Mouse (Mus musculus) ovary, adult 18-20 months (tissue): ENCODE data around the gene Gm20715.
"Not testable (repeated sequence)": the region's sequence is repeated elsewhere in the genome, so short reads cannot be mapped to it uniquely, and the experiment has no call there.

Experiments used
- DNase-seq: peaks from one replicate; pipeline ENCODE4 v3.0.0; 2022; ENCODE audit warnings: low spot score, mixed read lengths

Gm20715 gene

DNA sequence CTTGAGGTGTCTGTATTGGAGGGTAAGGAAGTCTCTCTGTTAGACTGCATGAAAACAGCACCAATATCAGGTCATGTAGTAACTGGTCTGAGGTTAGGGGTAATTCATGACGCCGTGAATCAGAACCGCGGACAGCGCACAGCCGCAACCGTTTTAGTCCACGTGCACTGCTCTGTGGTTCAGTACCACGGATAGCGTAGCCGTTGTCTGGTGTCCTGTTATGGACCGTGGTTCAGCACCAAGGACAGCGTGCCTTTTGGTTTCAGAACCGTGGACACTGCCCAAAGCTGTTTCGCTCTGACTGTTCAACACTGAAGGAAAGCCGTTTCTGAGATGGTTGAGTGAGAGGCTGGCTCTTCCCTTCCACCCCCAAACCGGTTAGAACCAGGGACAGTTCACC is at the start of gene Gm20715:
TSS of gene Gm20715 (plus strand) at position 235 of the 400 bp plus-strand sequence.
- peak; percentile 85 for DNase-seq

DNA sequence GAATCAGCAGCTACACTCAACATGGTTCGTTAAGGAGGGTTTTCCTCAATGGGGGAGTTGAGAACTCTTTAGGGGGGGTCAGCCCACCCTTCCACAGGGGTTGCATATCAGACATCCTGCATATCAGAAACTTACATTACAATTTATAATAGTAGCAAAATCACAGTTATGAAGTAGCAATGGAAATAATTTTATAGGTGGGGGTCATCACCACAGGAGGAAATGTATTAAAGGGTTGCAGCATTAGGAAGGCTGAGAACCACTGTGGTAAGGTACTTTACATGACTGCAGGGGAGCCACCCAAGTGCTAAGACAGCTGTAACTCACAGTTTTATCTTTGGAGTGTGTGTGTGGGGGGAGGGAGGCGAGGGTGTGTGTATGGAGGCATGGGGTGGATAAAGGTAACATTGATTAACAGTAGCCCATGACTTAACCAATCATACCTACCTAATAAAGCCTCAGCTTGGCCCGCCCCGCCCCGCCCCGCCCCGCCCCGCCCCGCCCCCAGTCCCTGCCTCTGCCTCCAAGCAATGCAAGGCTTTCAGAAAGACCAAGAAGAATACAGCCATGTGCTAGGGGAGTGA is 49.5 kb upstream of the Gm20715 start:
- DNase-seq, result no peak

DNA sequence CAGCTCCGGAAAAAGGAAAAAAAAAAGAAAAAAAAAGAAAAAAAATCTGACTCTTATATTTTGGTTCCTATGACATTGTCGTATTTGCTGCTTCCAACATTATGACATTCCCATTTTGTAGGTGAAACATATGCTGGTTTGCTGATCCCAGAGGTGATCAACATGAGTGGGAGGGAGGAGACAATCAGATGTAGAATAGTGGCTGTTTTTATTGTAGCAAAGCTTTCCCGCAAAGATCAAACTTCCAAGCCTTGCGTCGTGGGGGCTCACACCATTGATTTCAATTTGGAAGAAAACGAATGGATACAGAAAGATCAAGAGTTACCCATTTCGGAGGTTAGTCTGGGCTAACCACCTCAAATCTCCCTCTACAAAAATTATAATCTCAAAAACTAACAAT is 48.3 kb upstream of the Gm20715 start:
- no peak for DNase-seq

DNA sequence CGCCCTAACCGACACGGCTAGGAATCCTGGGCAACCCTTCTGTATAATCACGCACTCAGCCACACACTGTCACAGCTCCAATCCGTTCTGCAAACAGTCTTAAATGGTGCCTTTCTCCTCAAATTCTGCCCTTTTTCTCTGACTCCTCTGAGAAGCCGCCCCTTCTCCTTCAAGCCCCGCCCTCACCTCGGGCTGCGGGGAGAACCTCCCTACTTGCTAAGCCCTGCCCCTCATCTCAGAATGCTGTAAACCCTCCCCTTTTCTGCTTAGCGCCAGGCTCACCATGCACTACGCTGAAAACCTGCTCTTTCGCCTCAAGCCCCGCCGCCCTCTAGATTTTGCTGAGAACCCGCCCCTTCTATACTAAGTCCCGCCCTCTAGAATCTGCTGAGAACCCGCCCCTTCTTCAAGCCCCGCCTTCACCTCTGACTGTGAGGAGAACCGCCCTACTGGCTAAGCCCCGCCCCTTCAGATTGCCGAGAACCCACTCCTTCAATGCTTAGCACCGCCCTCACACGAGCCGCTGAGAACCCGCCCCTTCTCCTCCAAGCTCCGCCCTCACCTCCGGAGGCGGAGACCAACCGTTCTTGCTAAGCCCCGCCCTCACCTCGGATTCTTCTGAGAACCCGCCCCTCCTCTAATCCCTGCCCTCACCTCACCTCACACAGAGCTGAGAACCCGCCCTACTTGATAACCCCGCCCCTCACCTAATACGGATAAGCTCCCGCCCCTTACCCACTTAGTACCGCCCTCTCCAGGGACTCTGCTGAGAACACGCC is 47.6 kb upstream of the Gm20715 start:
- DNase-seq, result peak; percentile 99

DNA sequence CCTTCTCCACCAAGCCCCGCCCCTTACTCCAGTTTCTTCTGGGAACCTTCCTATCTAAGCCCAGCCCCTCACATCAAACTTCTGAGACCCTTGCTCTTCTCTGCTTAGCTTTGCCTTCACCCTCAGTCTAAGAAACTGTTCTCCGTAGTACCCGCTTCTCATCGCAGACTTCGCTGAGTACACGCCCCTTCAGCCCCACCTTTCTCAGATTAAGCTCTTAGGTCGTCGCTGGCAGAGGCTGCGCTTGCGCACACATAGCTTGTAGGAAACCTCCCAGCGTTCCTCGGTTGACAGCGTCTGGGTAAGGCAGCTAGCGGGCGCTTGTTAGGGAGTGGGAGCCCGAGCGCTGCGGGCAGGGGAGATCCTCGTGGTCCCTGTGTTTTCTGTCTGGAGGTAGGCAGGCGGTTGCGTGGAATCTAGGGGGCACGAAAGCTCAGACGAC is 47.0 kb upstream of the Gm20715 start, which contains the start of gene Zfp78:
TSS of gene Zfp78 (plus strand) at position 234 of the 442 bp plus-strand sequence.
- DNase-seq, result peak; percentile 83

DNA sequence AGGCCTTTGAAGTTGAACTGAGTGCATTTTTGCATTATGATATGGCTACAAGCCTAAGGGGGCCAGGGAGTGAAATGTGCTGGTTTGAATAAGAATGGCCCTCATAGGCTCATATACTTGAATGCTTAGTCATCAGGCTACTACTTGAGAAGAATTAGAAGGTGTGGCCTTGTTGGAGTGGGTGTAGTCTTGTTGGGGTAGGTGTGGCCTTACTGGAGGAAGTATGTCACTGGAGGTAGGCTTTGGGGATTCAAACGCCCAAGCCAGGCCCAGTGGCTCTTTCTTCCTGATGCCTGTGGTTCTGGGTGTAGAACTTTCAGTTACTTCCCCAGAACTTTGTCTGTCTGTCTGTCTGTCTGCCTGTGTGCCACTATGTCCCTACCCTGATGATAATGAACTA is 45.3 kb upstream of the Gm20715 start:
- DNase-seq, result no peak

DNA sequence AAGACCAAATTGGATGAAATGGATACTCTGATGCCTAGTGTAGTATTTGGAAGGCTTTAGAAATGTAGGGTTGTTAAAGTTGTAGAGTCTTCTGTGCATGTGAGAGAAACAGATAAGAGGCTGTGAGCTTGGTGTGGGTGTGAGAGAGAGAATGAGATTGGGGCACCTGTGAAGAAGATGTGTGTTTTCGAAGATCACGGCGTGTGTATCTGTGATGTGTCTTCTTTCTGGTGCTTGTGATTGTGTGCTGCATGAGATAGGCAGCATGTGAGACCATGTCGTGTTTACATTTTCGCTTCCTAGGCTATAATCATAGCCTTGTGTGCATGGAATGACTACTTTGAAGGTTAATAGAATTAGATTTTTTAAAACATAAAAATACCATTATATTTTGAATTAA is 42.9 kb upstream of the Gm20715 start:
- no peak for DNase-seq

DNA sequence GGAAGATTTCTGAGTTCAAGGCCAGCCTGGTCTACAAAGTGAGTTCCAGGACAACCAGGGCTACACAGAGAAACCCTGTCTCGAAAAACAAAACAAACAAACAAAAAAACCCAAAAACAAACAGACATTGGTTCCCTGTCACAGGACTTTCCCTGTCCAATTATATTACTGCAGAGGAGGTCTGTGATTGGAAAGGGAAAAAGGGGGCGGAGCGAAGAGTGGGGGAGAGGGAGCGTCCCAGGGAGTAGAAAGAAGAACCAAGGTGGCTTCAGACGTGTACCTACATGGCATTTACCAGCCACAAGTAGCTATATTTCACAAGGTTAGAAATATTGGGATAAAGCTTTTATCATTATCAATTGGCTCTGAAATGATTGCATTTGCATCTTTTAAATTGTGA is 41.9 kb upstream of the Gm20715 start:
- DNase-seq, result not testable (repeated sequence)

DNA sequence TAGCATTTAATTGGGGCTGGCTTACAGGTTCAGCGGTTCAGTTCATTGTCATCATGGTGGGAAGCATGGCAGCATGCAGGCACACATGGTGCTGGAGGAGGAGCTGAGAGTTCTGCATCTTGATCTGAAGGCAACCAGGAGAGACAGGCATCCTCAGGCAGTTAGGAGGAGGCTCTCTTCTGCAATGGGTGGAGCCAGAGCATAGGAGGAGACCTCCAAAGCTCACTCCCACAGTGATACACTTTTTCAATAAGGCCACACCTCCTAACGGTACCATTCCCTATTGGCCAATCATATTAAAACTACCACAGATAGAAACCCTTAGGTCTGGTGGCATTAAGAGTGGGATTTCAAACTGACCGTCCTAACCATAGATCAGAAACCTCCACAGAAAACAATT is 40.6 kb upstream of the Gm20715 start:
- DNase-seq, result no peak

DNA sequence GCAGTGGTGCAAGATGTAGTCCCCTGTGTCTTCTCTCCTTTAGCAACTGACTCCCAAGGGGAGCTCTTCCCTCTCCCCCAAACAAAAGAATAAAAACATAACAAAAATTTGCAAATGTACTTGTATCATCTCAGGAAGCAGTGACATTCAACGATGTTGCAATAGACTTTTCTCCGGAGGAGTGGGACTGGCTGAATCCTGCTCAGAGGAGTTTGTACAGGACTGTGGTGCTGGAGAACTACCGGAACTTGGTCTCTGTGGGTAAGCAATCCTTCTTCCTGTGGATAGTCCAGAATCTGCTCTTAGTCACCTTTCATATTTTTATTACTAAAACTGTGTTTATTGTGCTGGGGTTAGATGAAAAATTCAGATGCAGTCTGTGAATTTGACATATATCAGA is 37.1 kb upstream of the Gm20715 start:
- DNase-seq, result no peak

DNA sequence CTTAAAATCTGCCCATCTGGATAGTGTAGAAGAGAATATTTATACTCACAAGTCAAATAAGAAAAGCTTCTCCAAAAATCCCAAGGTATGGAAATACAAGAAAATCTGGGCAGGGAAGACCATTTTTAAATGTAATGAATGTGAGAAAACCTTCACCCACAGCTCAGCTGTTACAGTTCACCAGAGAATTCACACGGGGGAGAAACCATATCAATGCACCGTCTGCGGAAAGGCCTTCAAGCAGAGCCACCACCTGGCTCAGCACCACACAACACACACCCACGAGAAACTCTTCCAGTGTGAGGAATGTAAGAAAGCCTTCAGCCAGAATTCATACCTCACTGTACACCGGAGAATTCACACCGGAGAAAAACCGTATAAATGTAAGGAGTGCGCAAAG is 31.6 kb upstream of the Gm20715 start:
- DNase-seq, result no peak

DNA sequence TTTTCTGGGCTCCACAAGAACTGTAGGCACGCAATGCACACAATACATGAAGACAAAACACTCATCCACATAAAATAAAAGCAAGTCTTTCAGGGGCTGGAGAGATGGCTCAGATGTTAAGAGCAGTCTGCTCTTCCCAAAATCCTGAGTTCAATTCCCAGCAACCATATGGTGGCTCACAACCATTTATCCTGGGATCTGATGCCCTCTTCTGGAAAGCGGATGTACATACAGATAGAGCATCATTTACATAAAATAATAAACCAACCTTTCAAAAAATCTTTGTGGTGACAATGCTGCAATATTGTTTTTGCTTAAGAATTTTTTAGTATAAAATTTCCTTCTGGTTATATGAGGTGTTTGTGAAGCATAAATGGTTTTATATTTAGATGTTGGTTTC is 28.6 kb upstream of the Gm20715 start:
- no peak for DNase-seq

DNA sequence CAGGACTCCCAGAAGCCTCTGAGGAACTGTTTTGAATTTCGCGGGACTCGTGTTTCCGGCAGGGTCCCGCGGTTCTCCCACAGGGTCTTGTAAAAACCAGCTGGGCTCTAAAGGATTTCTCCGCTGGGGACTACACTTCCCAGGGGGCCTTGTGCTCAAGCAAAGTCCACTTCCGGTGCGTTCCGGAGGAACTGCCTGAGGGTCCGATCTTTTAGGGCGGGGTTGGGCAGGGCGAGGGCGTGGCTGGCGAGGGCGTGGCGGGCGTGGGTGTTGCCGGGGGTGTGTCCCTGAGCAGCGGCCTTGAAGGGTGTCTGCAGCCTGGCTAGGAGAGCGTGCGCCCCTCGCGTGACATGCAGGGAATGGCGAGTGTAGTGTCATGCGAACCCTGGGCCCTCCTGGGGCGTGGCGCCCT is 27.0 kb upstream of the Gm20715 start, which contains the start of gene Zfp28:
TSS of gene Zfp28 (plus strand) at position 252 of the 412 bp plus-strand sequence.
- DNase-seq, result peak; percentile 95

DNA sequence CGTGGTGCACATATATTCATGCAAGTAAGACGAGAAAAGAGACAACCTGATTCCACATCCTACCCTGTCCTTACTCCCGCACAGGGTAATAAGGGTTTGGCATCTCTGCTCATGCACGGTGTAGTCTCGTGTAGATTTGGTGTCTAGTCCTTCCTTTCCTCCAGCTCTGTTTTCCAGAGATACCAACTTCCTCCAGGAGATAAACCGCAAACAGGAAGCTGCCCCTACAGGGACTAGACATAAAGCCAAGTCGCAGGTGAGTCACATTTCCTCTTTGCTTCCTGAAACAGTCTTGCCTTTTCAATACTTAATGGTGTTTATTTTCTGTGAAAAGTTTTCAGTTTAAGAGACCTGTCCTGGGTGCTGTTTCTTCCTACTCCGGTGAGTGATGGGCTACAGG is 26.1 kb upstream of the Gm20715 start:
- no peak for DNase-seq

DNA sequence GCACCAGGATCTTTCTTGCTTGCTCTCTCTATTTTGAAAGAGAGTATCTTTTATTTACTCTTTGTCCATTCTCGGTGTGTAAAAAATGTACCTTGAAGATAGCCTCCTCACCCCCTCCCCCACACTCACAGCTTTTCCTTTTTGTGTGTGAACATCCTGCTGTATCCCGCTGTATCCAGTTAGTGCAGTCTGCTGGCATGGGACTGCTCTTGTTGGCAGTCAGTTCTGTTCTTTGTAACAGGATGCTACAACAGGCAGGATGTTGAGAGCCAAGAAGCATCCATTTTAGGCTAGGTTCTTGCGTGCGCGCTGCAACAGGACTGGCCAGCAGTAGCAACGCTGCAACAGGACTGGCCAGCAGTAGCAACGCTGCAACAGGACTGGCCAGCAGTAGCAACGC is 23.1 kb upstream of the Gm20715 start:
- no peak for DNase-seq

DNA sequence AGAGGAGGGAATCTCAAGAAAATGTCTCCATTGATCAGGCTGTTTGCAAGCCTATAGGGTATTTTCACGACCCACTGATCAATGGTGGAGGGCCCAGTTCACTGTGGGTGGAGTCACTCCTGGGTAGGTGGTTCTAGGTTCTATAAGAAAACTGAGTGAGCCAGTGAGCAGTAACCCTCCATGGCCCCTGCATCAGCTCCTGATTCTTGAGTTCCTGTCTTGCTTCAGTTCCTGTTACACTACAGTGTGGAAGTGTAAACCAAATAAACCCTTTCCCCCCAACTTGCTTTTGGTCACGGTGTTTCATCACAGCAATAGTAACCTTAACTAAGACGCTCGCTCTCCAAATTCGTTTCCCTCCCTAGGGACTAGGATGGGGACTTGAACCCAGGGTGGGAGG is 21.1 kb upstream of the Gm20715 start:
- DNase-seq, result no peak

DNA sequence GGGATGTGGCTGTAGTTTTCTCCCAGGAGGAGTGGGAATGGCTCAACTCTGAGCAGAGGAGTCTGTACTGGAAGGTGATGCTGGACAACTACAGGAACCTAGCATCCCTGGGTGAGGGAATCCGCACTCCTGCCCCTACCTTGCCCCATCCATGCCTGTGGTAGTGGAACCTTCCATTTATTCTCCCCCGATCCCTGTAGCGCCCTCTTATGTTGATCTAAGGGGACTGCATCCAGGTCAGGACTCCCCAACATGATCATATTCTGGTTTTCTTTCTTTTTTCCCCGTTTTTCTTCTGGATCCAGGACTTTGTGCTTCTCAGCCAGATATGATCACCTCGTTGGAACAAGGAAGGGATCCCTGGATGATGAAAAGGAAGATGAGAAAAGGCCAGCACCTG is 20.6 kb upstream of the Gm20715 start:
- no peak for DNase-seq

DNA sequence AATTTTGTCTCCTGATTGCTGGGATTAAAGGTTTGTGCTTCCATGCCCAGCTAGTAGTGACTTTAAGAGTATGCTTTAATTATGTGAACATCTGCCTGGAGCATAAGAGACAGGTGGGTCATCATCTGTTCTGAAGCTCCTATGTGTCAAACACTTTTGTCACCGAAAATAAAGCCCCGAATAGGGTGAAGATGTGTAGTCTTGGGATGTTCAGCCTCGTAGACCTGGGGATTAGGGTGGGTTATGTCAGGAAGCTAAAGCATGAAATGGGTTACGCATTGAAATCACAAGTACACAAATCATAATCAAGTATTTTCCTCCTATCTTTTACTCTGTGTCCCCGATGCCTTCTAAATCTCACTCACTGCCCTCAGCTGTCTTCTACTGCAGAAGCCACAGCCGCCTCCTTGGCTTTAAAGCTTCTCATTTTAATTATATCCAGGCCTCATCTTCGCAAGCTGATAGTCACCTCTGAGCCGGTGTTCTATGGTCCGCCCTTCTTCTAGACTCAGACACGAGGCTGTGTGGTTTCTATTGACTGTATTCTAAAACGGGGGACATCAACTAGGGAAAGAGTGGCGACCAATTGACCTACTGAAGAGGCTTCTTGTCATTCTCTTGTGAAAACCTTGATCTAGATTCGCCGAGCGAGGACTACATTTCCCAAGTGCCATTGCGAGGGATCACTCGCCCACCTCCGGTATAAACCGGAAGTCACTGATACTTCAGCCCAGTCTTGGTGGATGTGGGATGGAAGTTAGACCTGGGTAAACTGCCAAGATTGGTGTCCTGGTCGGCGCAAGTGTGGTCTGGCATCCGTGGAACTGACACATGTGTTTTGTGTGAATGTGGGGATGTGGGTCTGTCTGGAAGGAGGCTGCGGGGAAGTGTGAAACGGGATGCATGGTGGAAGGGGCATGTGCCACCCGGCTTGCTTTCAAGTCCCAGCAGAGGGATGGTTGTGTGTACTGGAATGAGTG is 11.8 kb upstream of the Gm20715 start, which contains the start of gene Smim17:
TSS of gene Smim17 (plus strand) at position 720 of the 980 bp plus-strand sequence.
- DNase-seq, result peak; percentile 9

DNA sequence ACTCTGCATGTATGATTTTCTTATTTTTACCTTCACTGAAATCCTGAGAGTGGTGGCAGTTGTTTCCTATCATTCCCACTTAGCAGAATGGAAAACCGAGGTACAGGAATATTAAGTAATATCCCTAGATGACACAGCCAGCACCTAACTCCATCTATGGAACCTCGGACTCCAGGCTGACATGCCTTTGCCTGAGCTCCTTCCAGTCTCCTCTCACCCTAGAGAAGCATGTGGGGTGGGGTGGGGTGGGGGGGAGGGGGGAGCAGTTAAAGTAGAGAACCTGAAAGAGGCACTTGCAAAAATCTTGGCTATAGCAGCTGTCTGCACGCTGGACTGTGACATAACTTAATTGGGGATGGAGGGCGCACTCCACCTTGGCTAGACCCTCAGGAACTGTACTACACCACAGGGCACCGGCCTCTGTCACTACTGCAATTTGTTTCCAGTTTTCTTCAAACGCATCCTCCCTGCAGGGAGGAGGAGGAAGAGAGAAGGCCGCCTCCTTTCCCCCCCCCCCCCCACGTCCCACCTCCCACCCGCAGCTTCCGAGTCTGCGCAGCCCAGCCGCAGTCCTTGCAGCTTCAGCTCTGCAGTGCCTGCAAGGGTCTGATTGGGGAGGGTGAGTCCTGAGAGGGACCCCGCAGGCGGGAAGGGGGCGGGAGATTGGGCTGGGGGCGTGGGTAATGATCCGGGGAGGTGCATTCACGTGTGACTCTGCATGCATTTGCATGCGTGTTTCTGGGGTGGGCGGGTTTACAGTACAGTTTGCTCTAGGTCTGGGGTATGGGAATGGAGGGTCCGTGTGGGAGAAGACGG is 4.8 kb downstream of the Gm20715 start:
- no peak for DNase-seq

DNA sequence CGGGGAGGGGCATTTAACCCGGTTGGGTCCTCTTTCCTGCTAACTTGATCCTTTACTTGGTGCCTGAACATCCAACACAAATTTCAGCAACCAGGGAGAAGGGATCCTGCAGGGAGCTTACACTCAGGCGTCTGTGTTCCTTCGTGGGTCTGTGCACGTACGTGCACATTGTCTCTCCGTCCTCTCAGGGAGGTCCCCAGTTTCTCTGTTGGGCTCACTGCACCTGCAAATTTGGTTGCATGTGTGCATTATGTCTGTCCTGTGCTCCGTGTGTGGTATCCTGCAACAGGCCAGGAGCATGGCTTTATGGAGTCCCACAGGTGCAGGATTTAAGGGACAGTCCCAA is 5.3 kb downstream of the Gm20715 start:
- DNase-seq, result no peak

DNA sequence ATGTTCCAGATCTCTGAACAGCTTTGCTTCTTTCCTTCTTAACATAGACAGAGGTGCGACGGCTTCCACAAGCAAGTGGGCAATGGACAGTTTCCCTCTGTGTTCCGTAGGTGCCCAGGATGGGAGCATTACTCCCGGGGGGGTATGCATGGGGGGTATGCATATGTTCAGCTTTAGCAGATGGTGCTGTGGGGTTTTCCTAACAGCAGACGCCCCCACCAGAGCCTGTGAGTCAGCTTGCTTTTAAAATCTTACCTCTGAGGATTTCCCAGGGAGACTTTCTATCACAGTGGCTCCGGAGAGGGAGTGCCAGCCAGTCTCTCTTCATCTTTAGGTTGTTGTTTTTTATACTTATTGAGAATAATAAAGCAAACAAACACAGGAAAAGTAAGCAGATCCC is 9.8 kb downstream of the Gm20715 start:
- DNase-seq, result no peak

DNA sequence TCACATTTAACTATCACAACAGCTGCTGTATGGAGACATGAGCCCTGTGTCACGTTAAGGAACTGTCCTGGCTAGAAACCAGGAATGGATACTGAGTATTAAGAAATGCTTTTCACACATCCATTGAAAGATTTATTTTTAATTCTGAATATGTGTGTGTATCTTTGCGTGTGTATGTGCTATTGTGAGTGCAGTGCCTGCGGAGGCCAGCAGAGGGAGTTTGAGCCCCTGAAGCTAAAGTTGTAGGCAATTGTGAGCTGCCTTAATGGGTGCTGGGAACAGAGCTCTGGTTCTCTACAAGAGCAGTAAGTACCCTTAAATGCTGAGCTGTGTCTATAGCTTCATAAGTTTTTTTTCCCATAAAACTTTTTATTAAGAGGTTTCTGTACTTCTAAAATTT is 19.3 kb downstream of the Gm20715 start:
- no peak for DNase-seq
